Mouse (Mus musculus) CH12.LX (cell line): ENCODE data around the gene Lcn5. TPM values are rescaled to one million over a fixed set of nuclear protein-coding genes. Genes with fewer than 3 reads are reported as not detected.
"Not testable (repeated sequence)": the region's sequence is repeated elsewhere in the genome, so short reads cannot be mapped to it uniquely, and the experiment has no call there.

Experiments
- DNase-seq: peaks from one replicate; pipeline ENCODE4 v3.0.0-alpha.2; 2013; ENCODE audit errors: extremely low read depth
- H3K27ac ChIP-seq: 2 replicates; pipeline ENCODE4 v1.5.1; 2012; ENCODE audit warnings: low read depth, mild to moderate bottlenecking, control low read depth, moderate library complexity; ENCODE audit not compliant: insufficient read depth
- H3K27me3 ChIP-seq: replicated peaks from 2 replicates; pipeline ENCODE3; 2012; ENCODE audit warnings: inconsistent platforms
- H3K36me3 ChIP-seq, 2 experiments: replicated peaks in 1 of 2; 2 replicates each; pipeline versions ENCODE3 to v1.6.1; 2012; ENCODE audit warnings: inconsistent platforms in 1 of 2, low read length in 1 of 2, mild to moderate bottlenecking in 1 of 2, mixed read lengths in 1 of 2, moderate library complexity in 1 of 2; ENCODE audit not compliant: control insufficient read depth in 1 of 2, insufficient read depth in 1 of 2
- H3K4me1 ChIP-seq, 2 experiments: 2 replicates each; pipeline ENCODE4 v1.6.1; 2012; ENCODE audit warnings: inconsistent platforms in 1 of 2, moderate library complexity in 1 of 2; ENCODE audit not compliant: insufficient read depth in 2 of 2, control insufficient read depth in 1 of 2
- H3K4me2 ChIP-seq: 2 replicates; pipeline ENCODE4 v1.6.1; 2012; ENCODE audit warnings: low read depth, mild to moderate bottlenecking, control low read depth; ENCODE audit not compliant: poor library complexity, insufficient read depth, severe bottlenecking
- H3K4me3 ChIP-seq, 3 experiments: fragments of 150-350 bp in 1 of 3; sonication (generic) in 1 of 3; replicated peaks in 1 of 3; 2 replicates each; pipeline versions ENCODE3 to v1.5.1; 2011 to 2012; ENCODE audit warnings: low read depth in 2 of 3, low read length in 2 of 3, mild to moderate bottlenecking in 2 of 3, moderate library complexity in 2 of 3, control low read depth in 1 of 3, improper control_type of control experiment in 1 of 3, inconsistent platforms in 1 of 3, mixed read lengths in 1 of 3; ENCODE audit not compliant: poor library complexity in 1 of 3
- H3K79me2 ChIP-seq: replicated peaks from 2 replicates; pipeline ENCODE4 v1.6.1; 2012; ENCODE audit warnings: mild to moderate bottlenecking, moderate library complexity; ENCODE audit not compliant: control insufficient read depth, poor library complexity, insufficient read depth, severe bottlenecking; ENCODE audit errors: extremely low read depth
- H3K9ac ChIP-seq: 2 replicates; pipeline ENCODE4 v1.6.1; 2012; ENCODE audit warnings: low read depth, mild to moderate bottlenecking, control low read depth, moderate library complexity; ENCODE audit not compliant: insufficient read depth
- H3K9me3 ChIP-seq: replicated peaks from 2 replicates; pipeline ENCODE3; 2012; ENCODE audit warnings: low read length, inconsistent platforms, mixed read lengths
- CHD1 ChIP-seq: IDR thresholded peaks from 2 replicates; pipeline ENCODE4 v1.6.1; 2012; ENCODE audit warnings: low read depth, low read length, improper control_type of control experiment, inconsistent platforms
- EP300 ChIP-seq: IDR thresholded peaks from 2 replicates; pipeline ENCODE4 v1.6.1; 2011; ENCODE audit warnings: low read length, improper control_type of control experiment
- GABPA ChIP-seq: IDR thresholded peaks from 2 replicates; pipeline ENCODE4 v1.6.1; 2012; ENCODE audit warnings: low read depth, low read length, improper control_type of control experiment, inconsistent platforms; ENCODE audit not compliant: insufficient replicate concordance
- JUN ChIP-seq: IDR thresholded peaks from 2 replicates; pipeline ENCODE4 v1.6.1; 2011; ENCODE audit warnings: low read depth, mild to moderate bottlenecking, low read length, improper control_type of control experiment, moderate library complexity; ENCODE audit not compliant: insufficient read depth
- JUND ChIP-seq: conservative IDR thresholded peaks from 2 replicates; pipeline ENCODE4 v1.6.1; 2011; ENCODE audit warnings: low read depth, low read length, improper control_type of control experiment
- KAT2A ChIP-seq: IDR thresholded peaks from 2 replicates; pipeline ENCODE4 v1.6.1; 2012; ENCODE audit warnings: low read length, improper control_type of control experiment, inconsistent platforms; ENCODE audit not compliant: insufficient replicate concordance
- NELFE ChIP-seq: IDR thresholded peaks from 2 replicates; pipeline ENCODE4 v1.6.1; 2011; ENCODE audit warnings: low read depth, low read length, improper control_type of control experiment
- PAX5 ChIP-seq: IDR thresholded peaks from 2 replicates; pipeline ENCODE4 v1.6.1; 2012; ENCODE audit warnings: low read length, inconsistent platforms, mixed read lengths
- POLR2AphosphoS2 ChIP-seq: IDR thresholded peaks from 2 replicates; pipeline ENCODE4 v1.6.1; 2011; ENCODE audit warnings: low read depth, low read length, improper control_type of control experiment
- SIN3A ChIP-seq: IDR thresholded peaks from 2 replicates; pipeline ENCODE4 v1.6.1; 2012; ENCODE audit warnings: low read length, improper control_type of control experiment, inconsistent platforms
- TBP ChIP-seq: conservative IDR thresholded peaks from 2 replicates; pipeline ENCODE4 v1.6.1; 2011; ENCODE audit warnings: low read depth, low read length, improper control_type of control experiment
- UBTF ChIP-seq: IDR thresholded peaks from 2 replicates; pipeline ENCODE4 v1.6.1; 2012; ENCODE audit warnings: low read depth, mild to moderate bottlenecking, inconsistent platforms, low read length, improper control_type of control experiment, moderate library complexity
- USF2 ChIP-seq: conservative IDR thresholded peaks from 2 replicates; pipeline ENCODE4 v1.6.1; 2011; ENCODE audit warnings: low read depth, low read length, improper control_type of control experiment
- ZKSCAN1 ChIP-seq: IDR thresholded peaks from 2 replicates; pipeline ENCODE4 v1.6.1; 2012; ENCODE audit warnings: low read depth, inconsistent platforms, low read length, improper control_type of control experiment, borderline replicate concordance
- ZNF384 ChIP-seq: IDR thresholded peaks from 2 replicates; pipeline ENCODE4 v1.6.1; 2012; ENCODE audit warnings: low read depth, low read length, improper control_type of control experiment, inconsistent platforms
- dilution Hi-C: fragments of 300-500 bp; cut with MboI; formaldehyde crosslinking; loops from 2 replicates; pipeline ENCODE4 v1.14.3; 2020; ENCODE audit warnings: low sequenced_read_pairs; ENCODE audit not compliant: extremely low pct_unique_long_range_greater_than_20kb, extremely low pct_ligation_motif_present
- in situ Hi-C: fragments of 300-500 bp; cut with MboI; formaldehyde crosslinking; loops from 3 replicates; pipeline ENCODE4 v1.14.3; 2019; ENCODE audit warnings: low sequenced_read_pairs, low pct_ligation_motif_present, low pct_unique_long_range_greater_than_20kb, mixed read lengths
- polyA plus RNA-seq: library from polyadenylated mRNA; unstranded; fragments of >175 nt; gene quantifications from 2 replicates; pipeline ENCODE4 v1.2.1, GENCODE M21; 2012; ENCODE audit warnings: low read depth; ENCODE audit not compliant: insufficient read length
- total RNA-seq, 2 experiments: library from RNA; depleted of rRNA; stranded (reverse); fragments of 300-350 nt in 1 of 2; fragments of >200 nt in 1 of 2; gene quantifications; 2 replicates each; pipeline ENCODE4 v1.2.3; 2012 to 2014

The Lcn5 gene
- total and polyA plus RNA-seq, 3 experiments = not detected

DNA sequence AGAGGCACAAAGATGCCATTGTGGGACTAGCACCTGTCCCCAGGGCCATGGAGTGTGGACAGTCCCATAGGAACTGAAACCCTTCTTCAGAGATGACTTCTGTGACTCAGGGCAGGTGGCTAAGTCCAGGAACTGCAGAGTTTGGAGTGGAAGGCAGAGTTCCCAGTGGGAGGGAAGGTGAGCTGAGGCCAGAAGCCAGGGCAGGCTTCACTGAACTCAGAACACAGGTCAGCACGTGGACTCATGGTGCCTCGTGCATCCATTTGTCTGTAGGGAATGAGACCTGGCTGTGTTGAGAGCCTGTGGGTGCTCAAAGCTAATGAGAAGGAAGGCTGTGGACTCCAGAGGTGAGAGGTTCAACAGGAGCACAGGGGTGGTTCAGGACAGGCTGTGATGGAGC, 40.9 kb downstream of the Lcn5 start:
- Histone ChIP-seq H3K4me1 (peaks cover 5 to 36% of the 10 kb centered on the region in 2 experiments; a peak in 2 of 4 replicates), H3K9me3 (no peaks in the 10 kb centered on the region), H3K4me2 (no peak overlapping the region), H3K9ac (no peak overlapping the region), H3K36me3 (no peaks in the 10 kb centered on the region), H3K79me2 (no peaks in the 10 kb centered on the region), H3K4me3 (no peak overlapping the region), H3K27ac (no peak overlapping the region), H3K27me3 (peaks cover 10% of the 10 kb centered on the region)
- dilution Hi-C loops (no loop called here), in situ Hi-C loops (no loop called here)
- no peak for DNase-seq
- TF ChIP-seq ZKSCAN1 (no peak), POLR2AphosphoS2 (no peak), PAX5 (no peak), SIN3A (no peak), CHD1 (no peak), NELFE (no peak), JUN (no peak)

DNA sequence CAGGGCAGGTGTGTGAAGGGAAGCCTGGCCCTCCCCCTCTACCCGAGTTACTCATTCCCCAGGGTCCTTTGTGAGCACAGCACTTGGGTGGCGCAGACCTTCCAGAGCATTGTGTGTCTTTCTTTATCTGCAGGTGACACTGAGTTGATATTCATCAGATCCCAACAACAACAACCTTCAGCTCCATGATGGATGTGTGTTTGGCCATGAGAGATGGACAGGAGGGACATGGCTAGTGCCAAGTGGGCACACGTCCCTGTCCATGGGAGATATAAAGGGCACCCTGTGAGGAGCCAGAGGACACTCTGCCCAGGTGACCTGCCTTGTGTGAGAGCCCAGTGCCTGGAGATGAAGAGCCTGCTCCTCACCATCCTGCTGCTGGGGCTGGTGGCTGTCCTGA, 42.0 kb downstream of the Lcn5 start, which contains the start of gene Obp2a:
Gene Obp2a (plus strand): TSS at position 301 of the 400 bp plus-strand sequence.
- H3K9ac ChIP-seq, H3K4me2 ChIP-seq, H3K4me3 ChIP-seq, H3K79me2 ChIP-seq, H3K9me3 ChIP-seq, in situ Hi-C loops, H3K36me3 ChIP-seq, DNase-seq, dilution Hi-C loops, H3K27ac ChIP-seq: not testable (repeated sequence)
- H3K4me1 ChIP-seq = peaks cover 5 to 36% of the 10 kb centered on the region in 2 experiments; a peak in 2 of 4 replicates
- peaks cover 17% of the 10 kb centered on the region for H3K27me3 ChIP-seq

DNA sequence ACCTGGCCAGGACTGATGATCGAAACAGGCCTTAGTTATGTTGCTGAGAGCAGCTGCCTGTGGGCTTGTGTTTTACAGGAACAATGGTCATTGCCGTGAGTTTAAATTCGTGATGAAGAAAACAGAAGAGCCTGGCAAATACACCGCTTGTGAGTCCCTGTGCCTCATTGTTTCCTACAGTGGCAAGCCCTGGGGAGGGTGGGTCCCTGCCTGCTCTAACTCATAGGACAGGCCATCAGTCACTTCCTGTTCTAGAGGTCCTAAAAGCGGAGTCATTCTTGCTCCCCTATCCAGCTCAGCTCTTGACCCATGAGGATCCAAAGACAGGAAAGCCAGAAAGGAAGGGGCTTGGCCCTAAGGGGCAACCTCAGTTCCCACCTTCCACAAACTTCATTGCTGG, 43.2 kb downstream of the Lcn5 start:
- no peak overlapping the region for H3K27ac ChIP-seq
- no peaks in the 10 kb centered on the region for H3K9me3 ChIP-seq
- peaks cover 5 to 36% of the 10 kb centered on the region in 2 experiments; a peak in 2 of 4 replicates for H3K4me1 ChIP-seq
- H3K9ac ChIP-seq = no peak overlapping the region
- DNase-seq = peak; percentile 25
- in situ Hi-C loops = no loop called here
- no peaks in the 10 kb centered on the region for H3K79me2 ChIP-seq
- no peak overlapping the region for H3K4me3 ChIP-seq
- no peak overlapping the region for H3K4me2 ChIP-seq
- H3K36me3 ChIP-seq = no peaks in the 10 kb centered on the region
- TF ChIP-seq UBTF = no peak
- no peak for TF ChIP-seq GABPA
- TF ChIP-seq ZKSCAN1 = no peak
- no peak for TF ChIP-seq JUND
- TF ChIP-seq ZNF384 = no peak
- TF ChIP-seq KAT2A = no peak
- no peak for TF ChIP-seq TBP
- no peak for TF ChIP-seq EP300
- TF ChIP-seq USF2 = no peak
- no peak for TF ChIP-seq JUN
- TF ChIP-seq PAX5 = no peak
- TF ChIP-seq, all 38 proteins: peak for 0
- H3K27me3 ChIP-seq = peaks cover 17% of the 10 kb centered on the region
- dilution Hi-C loops = no loop called here
